In the genomic region with DNA sequence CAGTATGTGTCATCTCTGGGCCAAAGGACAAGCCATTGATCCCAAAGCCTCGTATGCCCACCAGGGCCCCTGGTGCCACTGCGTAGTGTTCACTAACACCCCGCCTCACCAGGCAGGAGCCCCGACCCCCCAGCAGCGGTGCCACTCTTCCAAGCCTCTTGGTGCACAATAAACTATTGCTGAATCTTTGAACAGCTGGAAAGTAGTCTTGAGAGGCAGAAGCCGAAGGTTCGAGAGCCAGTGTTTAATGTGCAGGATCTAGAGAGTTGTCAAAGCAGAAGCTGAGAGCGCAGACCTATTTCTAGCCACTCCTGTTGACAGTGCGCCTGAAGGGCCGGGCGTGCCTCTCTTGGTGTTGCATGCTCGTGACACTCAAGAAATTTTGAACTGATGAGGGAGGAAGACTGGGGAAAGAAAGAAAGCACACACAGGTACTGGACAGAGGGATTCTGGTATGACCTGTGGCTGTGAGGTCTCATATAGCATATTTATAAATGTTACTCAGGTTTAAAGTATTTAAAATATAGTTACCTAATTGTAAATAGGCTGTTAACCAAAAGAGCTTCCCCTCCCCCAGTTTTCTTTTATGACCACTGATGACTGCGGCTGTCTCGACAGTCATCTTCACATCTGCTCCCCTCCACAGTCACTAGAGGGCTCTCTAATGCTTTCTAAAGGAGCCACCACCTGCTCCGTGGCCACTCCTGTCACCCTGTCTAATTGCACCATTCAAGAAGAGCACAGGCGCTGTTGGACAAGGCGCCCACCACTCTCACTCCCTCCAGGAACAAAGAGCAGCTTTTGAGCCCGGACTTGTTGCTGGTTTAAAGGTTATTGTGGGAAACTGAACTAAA, we compare ENCODE assay signal across 7 mouse cellular contexts. TPM values are rescaled to one million over a fixed set of nuclear protein-coding genes. Genes with fewer than 3 reads are reported as not detected.
DNase-seq lines count a peak whose midpoint lies in the region; ATAC-seq and TF ChIP-seq lines count a peak whose summit lies in the region.

No protein-coding gene starts in this region.

- H3K36me3 ChIP-seq in C2C12 (ENCODE audit: control insufficient read depth, insufficient read depth) (peaks cover 53% of the 10 kb centered on the region), G1E (replicated peaks) (peaks cover 60% of the 10 kb centered on the region)

- DNase-seq in G1E (ENCODE audit: low spot score), result peak; percentile 15
- peak; percentile 64 to 77 for DNase-seq in cerebellum, postnatal 25 days
- DNase-seq in heart, postnatal 4 days, result peak; percentile 65
- DNase-seq in kidney, postnatal 4 days, result peak; percentile 55 to 75
- DNase-seq in lung, postnatal 25 days (ENCODE audit: low spot score), result peak; percentile 74
- DNase-seq in retina, postnatal 7 days (ENCODE audit: low read depth, low spot score), result peak; percentile 65

- no peak overlapping the region for H3ac ChIP-seq in C2C12 (ENCODE audit: control insufficient read depth, insufficient read length, low read depth)

- no peaks in the 10 kb centered on the region for H3K4me1 ChIP-seq in G1E (ENCODE audit: insufficient read depth, low read depth, low read length)

- H3K79me2 ChIP-seq in C2C12 (ENCODE audit: control insufficient read depth, insufficient read depth), result no peaks in the 10 kb centered on the region

- no peaks in the 10 kb centered on the region for H3K9me3 ChIP-seq in G1E (replicated peaks)

- no peaks in the 10 kb centered on the region for H3K27me3 ChIP-seq in C2C12 (ENCODE audit: control insufficient read depth, insufficient read depth, insufficient read length)
- peaks cover 10% of the 10 kb centered on the region; the same call in 1 of the 2 replicates for H3K27me3 ChIP-seq in G1E (ENCODE audit: insufficient read depth, low read length)

- no peak overlapping the region for H3K4me3 ChIP-seq in C2C12 (ENCODE audit: insufficient read depth, poor library complexity, severe bottlenecking)
- no peak overlapping the region for H3K4me3 ChIP-seq in G1E (ENCODE audit: low read depth, low read length)

- H3K79me3 ChIP-seq in C2C12 (ENCODE audit: low read depth), result no peaks in the 10 kb centered on the region

- ATAC-seq in G1E (ENCODE audit: extremely low read depth, insufficient number of reproducible peaks, low FRiP score, poor library complexity, severe bottlenecking), result no peak

- TF ChIP-seq CTCF in C2C12 (IDR thresholded peaks at IDR 0.05; ENCODE audit: control insufficient read depth, insufficient read depth, insufficient read length), result peak; percentile 32
- TF ChIP-seq CTCF in G1E (IDR thresholded peaks at IDR 0.05; ENCODE audit: low read depth, low read length), result no peak

TF ChIP-seq in C2C12, 6 proteins besides CTCF, POLR2A, EP300 and RAD21:
- no peak for TF ChIP-seq CEBPB (IDR thresholded peaks at IDR 0.05; ENCODE audit: low read depth)
- no peak for TF ChIP-seq MYOG (IDR thresholded peaks at IDR 0.05; ENCODE audit: control insufficient read depth, extremely low read depth, insufficient read length)
- no peak for TF ChIP-seq FOSL1 (IDR thresholded peaks at IDR 0.05; ENCODE audit: insufficient read depth, low read length, poor library complexity, severe bottlenecking)
- no peak for TF ChIP-seq MAX (IDR thresholded peaks at IDR 0.05)

RNA-seq across cellular contexts. Expression of a gene that starts 12.2 kb away (rescaled TPM):
- polyA plus RNA-seq in C2C12 (2012; fragmentation: generic; extraction: Trizol) (66.9 TPM), G1E (2012) (75.8 and 90.9 TPM in 2 replicates)
- total RNA-seq in G1E (2014; fragmentation: Nextera tagmentation) (34.4 and 46.0 TPM in 2 replicates), G1E (2017) (46.4 and 48.4 TPM in 2 replicates)
- total RNA-seq in heart, postnatal 4 days (2021), result 100 to 1,000 TPM; 178 to 183 TPM

RNA-seq across cellular contexts. Expression of a gene that starts 18.2 kb away (rescaled TPM):
- polyA plus RNA-seq in C2C12 (2012; fragmentation: generic; extraction: Trizol) (21.3 TPM), G1E (2012) (26.4 and 38.7 TPM in 2 replicates)
- total RNA-seq in G1E (2014; fragmentation: Nextera tagmentation) (238 and 283 TPM in 2 replicates), G1E (2017) (170 and 260 TPM in 2 replicates)
- total RNA-seq in heart, postnatal 4 days (2021), result 10 to 100 TPM; 47.8 to 50.4 TPM

RNA-seq across cellular contexts. Expression of a gene that starts 52.8 kb away (rescaled TPM):
- polyA plus RNA-seq in C2C12 (2012; fragmentation: generic; extraction: Trizol), result 0.41 TPM
- not detected in 2 replicates for total RNA-seq in G1E (2014; fragmentation: Nextera tagmentation)
- total RNA-seq in G1E (2017), result 0.17 and 0.27 TPM in 2 replicates
- not detected in 2 replicates for polyA plus RNA-seq in G1E (2012)
- 1 to 10 TPM; 1.6 to 1.8 TPM for total RNA-seq in heart, postnatal 4 days (2021)

RNA-seq across cellular contexts. Expression of a gene that starts 58.3 kb away (rescaled TPM):
- polyA plus RNA-seq in C2C12 (2012; fragmentation: generic; extraction: Trizol) (not detected), G1E (2012) (not detected in 2 replicates)
- total RNA-seq in G1E (2014; fragmentation: Nextera tagmentation) (not detected in 2 replicates), G1E (2017) (0.23 TPM in 1 of 2 replicates, not detected in the other)
- total RNA-seq in heart, postnatal 4 days (2021), result not detected

Comparison
In these comparisons a context has a peak if more than half of its experiments do, and no peak if none do; other contexts are left out.
1. DNase-seq: peak in every context shown above with its lines; median percentile 74 in lung, postnatal 25 days; 70 in cerebellum, postnatal 25 days; 65 in heart, postnatal 4 days; 65 in kidney, postnatal 4 days; 65 in retina, postnatal 7 days; 15 in G1E.